Mouse (Mus musculus) heart, adult 11 months (tissue): ENCODE data around the gene Trio.

Source experiments
- DNase-seq: peaks from one replicate; pipeline ENCODE4 v3.0.0; 2022

Trio gene

GRCm38 (mm10) chr15:28035601-28036000 is 10.0 kb upstream of the Trio start:
- DNase-seq = peak; percentile 30

GRCm38 (mm10) chr15:28034636-28035035 is 9.0 kb upstream of the Trio start:
- DNase-seq = peak; percentile 61

DNA sequence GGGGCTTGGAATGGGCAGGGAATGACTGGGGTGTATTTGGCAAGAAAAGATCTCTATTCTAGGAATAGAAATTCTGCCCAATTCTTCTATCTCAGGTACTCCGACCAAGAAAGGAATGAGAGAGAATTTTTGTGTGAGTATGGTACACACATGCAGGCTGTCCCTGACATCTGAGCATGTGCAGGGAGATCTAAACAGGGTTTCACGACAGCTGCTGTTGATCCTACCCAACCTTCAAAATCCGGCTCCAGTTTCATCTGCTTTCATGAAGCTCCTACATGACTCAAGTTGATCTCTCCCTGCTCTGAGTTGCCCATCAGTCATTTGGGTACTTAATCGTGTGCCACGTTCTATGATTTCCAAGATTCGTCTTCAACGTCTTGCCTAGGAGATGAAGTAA is 3.7 kb upstream of the Trio start:
- DNase-seq = no peak

DNA sequence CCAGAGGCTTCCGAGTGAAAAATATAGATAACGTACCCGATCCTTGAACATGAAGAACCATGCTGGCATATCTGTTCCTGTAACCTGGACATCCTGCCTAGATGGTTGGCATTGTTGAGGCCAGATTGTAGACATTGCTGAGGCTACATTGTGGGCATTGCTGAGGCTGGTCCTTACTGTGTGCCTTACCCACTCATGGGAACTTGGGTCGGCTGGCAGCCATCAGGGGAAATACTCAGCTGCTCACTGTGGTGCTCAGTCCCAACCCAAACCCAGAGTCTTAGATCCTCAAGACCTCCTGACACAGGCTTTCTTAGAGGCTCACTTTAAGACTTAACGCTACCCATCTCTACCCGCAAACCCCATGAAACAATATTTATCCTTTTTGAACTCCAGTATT is 2.9 kb upstream of the Trio start:
- DNase-seq = no peak

- DNase-seq = no peak
Measured at GRCm38 (mm10) chr15:28026167-28026481, 476 bp upstream of the Trio start.

DNA sequence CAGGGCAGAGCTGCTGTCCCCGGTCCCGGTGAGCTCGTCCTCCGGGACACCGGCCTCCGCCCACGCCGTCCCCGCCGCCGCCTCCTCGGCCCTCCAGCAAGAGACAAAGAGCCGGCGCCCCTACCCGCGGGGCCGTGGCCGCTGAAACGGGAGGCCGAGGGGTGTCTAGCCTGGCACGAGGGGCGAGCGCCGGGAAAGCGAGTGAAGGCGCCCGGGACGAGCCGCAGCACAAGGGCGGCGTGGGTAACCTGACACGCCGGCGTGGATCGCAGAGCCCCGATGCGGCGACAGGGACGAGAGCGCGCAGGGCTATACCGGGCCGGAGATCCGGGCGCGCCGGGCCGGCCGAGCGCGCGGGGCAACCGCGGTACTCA is 696 bp downstream of the Trio start:
- peak; percentile 95 for DNase-seq

DNA sequence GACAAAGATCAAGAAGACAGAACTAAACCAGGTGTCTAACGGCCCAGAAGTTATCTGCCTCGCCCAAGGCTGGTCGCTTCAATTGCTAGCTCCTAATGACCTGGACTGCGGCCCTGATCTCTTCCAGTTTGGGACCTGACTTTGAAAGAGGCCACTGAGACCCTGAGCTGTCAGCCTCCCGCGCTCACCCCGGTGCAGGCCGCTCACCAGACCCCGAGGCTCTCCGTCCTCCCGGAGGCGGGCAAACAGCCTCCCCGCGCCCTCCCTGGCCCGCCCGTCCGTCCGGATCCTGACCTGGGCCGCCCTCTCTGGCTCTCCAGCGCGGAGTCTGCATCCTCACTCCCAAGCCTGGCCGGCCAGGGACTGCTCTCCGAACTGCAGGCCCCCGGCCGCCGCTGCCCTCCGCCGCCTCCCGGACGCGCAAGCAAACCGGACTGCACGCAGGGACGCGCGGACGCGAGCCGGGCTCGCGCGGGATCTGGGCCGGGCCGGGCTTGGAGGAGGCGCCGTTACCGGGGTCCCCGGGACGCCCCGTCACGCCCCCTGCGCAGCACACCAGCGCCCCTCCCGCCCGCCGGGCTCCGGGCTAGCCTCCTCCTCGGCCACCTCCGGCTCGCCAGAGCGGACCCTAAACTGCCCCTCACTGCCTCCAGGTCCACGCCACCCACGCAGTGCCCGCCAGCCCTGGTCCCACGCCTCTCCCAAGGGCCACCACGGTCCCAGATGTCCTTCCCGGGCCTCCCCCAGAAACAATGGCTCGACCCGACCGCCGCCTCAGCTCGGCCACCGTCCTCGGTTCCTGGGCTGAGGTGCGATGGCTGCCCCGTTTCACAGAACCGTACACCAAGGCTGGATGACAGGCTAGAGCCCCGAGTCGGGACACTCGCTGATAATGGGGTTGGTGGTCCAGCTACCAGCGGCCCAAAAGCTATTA is 1.4 kb downstream of the Trio start:
- peak; percentile 98 for DNase-seq

DNA sequence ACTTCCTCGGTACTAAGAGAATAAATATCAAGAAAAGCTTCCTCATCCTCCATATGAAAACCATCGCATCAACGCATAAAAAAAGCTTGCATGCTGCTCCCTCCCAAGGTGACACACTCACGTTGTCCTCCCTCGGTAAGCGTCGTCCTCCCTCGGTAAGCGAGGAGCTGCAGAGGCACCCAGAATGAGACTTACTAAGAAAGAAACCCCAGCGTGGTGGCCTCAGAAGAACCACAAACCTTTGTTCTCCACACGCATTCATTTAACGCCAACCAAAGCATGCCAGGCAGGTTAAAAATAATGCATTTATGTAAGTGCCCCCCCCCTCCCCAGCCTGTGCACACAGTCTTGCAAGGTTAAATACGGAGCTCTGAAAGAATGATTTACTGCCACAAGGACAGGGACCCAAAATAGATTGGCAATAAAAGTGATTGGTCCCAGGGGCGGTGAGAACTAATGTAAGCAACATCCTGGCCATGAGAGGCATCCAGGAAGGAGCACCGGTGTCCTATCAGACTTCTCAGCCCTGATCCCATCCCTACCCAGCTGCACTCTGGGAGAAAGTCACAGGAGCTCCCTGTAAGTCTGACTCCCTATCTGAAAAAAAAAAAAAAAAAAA is 3.9 kb downstream of the Trio start:
- DNase-seq = peak; percentile 95

DNA sequence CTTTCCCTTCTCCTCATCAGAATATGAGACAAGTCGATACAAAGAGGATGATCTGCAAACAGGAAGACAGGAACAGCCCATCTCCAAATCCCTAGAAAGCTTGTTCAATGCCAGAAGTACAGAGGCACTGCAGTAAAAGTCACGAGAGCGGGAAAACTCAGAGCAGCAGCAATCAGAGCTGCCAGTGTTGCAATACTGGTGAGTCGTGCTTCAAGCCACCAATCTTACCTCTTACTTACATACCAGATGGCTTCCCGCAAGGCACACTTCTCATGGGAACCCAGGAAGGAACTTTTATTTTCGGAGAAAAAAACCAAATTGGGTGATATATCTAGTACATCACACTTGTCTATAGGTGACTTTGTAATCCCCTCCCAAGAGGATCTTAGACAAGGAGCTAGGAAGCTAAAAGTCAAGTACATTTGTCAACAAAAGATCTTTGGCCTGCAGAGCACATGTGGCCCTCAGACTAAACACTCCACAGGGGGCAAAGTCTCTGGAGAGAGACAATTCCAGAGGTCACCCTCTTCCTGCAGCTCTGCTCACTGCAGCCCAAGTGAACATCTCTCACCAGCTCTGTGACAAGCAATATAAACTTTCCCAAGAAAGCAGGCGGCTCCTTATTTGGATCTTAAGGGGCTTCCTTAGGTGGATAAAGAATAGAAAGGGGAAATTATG is 6.1 kb downstream of the Trio start:
- no peak for DNase-seq

DNA sequence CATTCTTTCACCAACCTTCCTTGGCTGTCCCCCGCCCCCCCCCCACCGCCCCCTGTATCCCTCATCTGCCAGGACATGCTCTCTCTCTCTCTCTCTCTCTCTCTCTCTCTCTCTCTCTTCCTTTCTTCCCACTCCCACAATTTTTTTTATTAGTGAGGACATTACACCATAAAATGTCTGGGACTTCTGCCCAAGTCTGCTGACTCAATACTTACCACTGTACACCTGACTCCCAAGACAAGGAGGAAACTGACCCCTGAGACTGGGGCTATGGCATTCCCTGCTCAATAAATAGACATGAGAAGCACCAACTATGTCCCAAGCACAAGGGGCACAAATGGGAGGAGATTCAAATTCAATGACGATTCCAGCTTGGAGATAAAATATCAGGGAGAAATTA is 18.1 kb downstream of the Trio start:
- DNase-seq = no peak

GRCm38 (mm10) chr15:28004192-28004767 is 21.4 kb downstream of the Trio start:
- DNase-seq = no peak

DNA sequence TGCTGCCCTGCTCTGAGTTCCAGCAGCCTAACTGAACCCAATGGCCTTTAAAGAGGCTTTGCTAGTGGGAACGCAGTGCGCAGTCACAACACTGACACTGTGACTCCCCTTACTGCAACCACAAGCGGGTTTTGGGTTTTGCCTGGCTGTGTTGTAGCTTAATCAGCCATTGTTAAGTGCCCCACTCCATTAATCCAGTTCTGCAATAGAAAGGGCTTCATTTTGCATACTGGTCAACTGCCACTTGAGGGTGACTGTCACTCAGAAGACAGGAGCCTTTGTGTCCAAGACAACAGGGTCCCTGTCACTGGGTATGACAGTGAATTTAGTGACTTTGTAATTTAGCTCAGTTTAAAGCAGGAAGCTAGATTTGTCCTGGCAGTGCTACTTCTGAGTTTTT is 23.1 kb downstream of the Trio start:
- no peak for DNase-seq

GRCm38 (mm10) chr15:28001299-28001698 is 24.3 kb downstream of the Trio start:
- DNase-seq = peak; percentile 94

DNA sequence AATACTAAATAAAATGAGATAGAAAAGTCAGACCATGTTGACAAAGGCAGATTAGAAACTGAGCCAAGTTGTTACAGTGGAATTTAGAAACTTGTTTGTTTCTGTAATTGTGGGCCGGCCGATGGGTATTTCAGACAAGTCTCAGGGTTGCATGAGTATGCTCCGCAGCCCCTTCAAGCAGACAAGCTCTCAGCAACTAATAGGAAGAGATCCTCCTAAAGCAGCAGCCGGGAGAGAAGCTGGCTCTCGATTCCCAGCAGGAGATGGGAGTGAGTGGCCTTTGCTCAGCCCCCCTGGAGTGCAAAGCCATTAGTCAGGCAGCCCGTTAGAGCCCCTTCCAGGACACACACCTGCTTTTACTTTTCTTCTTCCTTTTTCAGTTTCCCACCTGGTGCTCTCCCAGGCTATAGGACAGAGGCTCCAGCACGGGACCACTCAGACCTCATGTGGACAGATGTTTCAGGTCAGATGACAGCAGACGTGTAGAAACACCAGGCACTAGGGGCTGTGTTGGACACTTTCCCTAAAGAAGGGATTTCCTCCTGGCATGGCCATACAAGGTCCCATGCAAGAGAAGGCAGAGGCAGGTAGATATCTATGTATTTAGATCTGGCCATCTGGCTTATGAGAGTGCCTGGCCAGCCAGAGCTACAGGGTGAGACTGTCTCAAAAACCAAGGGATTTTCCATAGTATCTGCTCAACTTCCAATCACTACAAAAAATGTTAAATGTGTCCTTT is 26.9 kb downstream of the Trio start:
- no peak for DNase-seq

DNA sequence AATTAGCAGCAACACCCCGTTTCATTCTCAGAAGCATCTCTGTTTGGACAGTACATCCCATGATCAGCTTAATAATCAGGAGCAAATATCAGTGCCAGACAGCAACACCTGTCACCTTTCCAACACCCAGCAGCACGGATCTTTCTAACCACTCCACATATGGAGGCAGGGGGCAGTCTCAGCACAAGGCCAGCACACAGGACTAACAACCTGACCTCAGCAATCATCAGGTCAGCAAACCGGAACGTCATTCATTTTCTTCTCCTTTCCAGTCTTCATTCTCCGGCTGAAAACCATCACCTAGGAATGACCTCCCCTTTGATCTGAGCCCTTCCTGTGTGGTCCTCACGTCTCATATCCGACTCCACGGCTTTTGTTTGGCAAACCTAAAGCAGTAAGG is 27.7 kb downstream of the Trio start:
- DNase-seq = no peak

GRCm38 (mm10) chr15:27997391-27997841 is 28.2 kb downstream of the Trio start:
- peak; percentile 95 for DNase-seq

DNA sequence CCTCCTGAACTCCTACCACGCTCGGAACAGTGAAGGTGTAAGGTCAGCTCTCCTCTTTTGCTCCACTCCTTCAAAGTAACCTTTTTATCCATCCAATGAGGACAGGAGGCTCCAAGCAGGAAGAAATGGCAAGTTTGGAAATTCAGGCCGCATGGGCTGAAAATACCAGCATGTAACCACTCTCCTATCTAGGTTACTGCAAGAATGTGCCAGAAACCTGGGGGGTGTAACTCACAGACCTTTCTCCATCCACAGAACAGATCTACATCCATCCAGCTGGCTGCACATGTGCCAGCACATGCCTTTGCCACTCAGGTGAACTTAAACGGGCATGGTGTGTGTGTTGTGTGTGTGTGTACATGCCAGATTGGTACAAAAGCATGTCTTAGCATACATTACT is 28.9 kb downstream of the Trio start:
- DNase-seq = no peak

- no peak for DNase-seq
Measured at GRCm38 (mm10) chr15:27995421-27995820, 30.2 kb downstream of the Trio start.

GRCm38 (mm10) chr15:27994870-27995269 is 30.8 kb downstream of the Trio start:
- DNase-seq = no peak

GRCm38 (mm10) chr15:27993528-27993927 is 32.1 kb downstream of the Trio start:
- no peak for DNase-seq

- DNase-seq = no peak
Measured at GRCm38 (mm10) chr15:27992596-27992995, 33.1 kb downstream of the Trio start.

- DNase-seq = peak; percentile 90
Measured at GRCm38 (mm10) chr15:27991892-27992593, 33.6 kb downstream of the Trio start.
